Mouse (Mus musculus): ENCODE measurements around the gene Elobl.

- TF ChIP-seq CTCF (IDR thresholded peaks at IDR 0.05; ENCODE audit: insufficient read depth, low read depth, low read length): no peak
- TF ChIP-seq POLR2A (IDR thresholded peaks at IDR 0.05; ENCODE audit: insufficient read depth, low read depth, low read length): no peak
Observed at GRCm38 (mm10) chr11:88938770-88939169, 28.0 kb downstream of the Elobl start.
